Mouse (Mus musculus) MEL (cell line): ENCODE results near the gene Cecr2. TPM values are rescaled to one million over a fixed set of nuclear protein-coding genes. Genes with fewer than 3 reads are reported as not detected.

Experiments used
- DNase-seq: peaks from one replicate; pipeline ENCODE4 v3.0.0; 2011; ENCODE audit warnings: low read depth, low spot score
- H3K27ac ChIP-seq: 2 replicates; pipeline ENCODE4 v1.5.1; 2012; ENCODE audit warnings: low read depth, mild to moderate bottlenecking, control low read depth, low read length, moderate library complexity; ENCODE audit not compliant: control insufficient read depth
- H3K27me3 ChIP-seq, 2 experiments: fragments of 150-350 bp in 1 of 2; sonication (generic) in 1 of 2; 2 replicates each; pipeline ENCODE4 v1.6.1; 2012; ENCODE audit warnings: low read length in 2 of 2, mild to moderate bottlenecking in 2 of 2, improper control_type of control experiment in 1 of 2, moderate library complexity in 1 of 2; ENCODE audit not compliant: insufficient read depth in 2 of 2, control insufficient read depth in 1 of 2
- H3K36me3 ChIP-seq, 2 experiments: 2 replicates each; pipeline ENCODE4 v1.6.1; 2012 to 2014; ENCODE audit warnings: low read length in 2 of 2, improper control_type of control experiment in 1 of 2, inconsistent platforms in 1 of 2, mild to moderate bottlenecking in 1 of 2; ENCODE audit not compliant: insufficient read depth in 2 of 2, control insufficient read depth in 1 of 2
- H3K4me1 ChIP-seq, 2 experiments: fragments of 150-350 bp in 1 of 2; sonication (generic) in 1 of 2; 2 replicates each; pipeline ENCODE4 v1.6.1; 2012; ENCODE audit warnings: low read length in 2 of 2, improper control_type of control experiment in 1 of 2, mild to moderate bottlenecking in 1 of 2; ENCODE audit not compliant: insufficient read depth in 2 of 2, control insufficient read depth in 1 of 2
- H3K4me3 ChIP-seq, 2 experiments: fragments of 150-350 bp in 1 of 2; sonication (generic) in 1 of 2; 2 replicates each; pipeline ENCODE4 v1.5.1; 2012; ENCODE audit warnings: low read depth in 2 of 2, low read length in 2 of 2, mild to moderate bottlenecking in 2 of 2, moderate library complexity in 2 of 2, control low read depth in 1 of 2, improper control_type of control experiment in 1 of 2; ENCODE audit not compliant: control insufficient read depth in 1 of 2, insufficient read depth in 1 of 2
- H3K79me2 ChIP-seq: 2 replicates; pipeline ENCODE4 v1.6.1; 2012; ENCODE audit warnings: mild to moderate bottlenecking, low read length, moderate library complexity; ENCODE audit not compliant: control insufficient read depth, poor library complexity, insufficient read depth
- H3K9ac ChIP-seq: 2 replicates; pipeline ENCODE4 v1.6.1; 2012; ENCODE audit warnings: low read depth, mild to moderate bottlenecking, control low read depth, low read length, moderate library complexity; ENCODE audit not compliant: control insufficient read depth, poor library complexity, severe bottlenecking
- H3K9me3 ChIP-seq: fragments of 150-350 bp; sonication (generic); replicated peaks from 2 replicates; pipeline ENCODE4 v1.6.1; 2012; ENCODE audit warnings: mild to moderate bottlenecking, low read length, improper control_type of control experiment, moderate library complexity; ENCODE audit not compliant: insufficient read depth
- BHLHE40 ChIP-seq: IDR thresholded peaks from 2 replicates; pipeline ENCODE4 v1.6.1; 2012; ENCODE audit warnings: low read depth, mild to moderate bottlenecking, inconsistent platforms, low read length, improper control_type of control experiment, borderline replicate concordance
- CHD1 ChIP-seq: IDR thresholded peaks from 2 replicates; pipeline ENCODE4 v1.6.1; 2012; ENCODE audit warnings: low read depth, mild to moderate bottlenecking, inconsistent platforms, low read length, improper control_type of control experiment
- CTCF ChIP-seq, 3 experiments: IDR thresholded peaks in 2 of 3; conservative IDR thresholded peaks in 1 of 3; 2 replicates each; pipeline ENCODE4 v1.5.1; 2011 to 2012; ENCODE audit warnings: low read length in 3 of 3, low read depth in 2 of 3, mild to moderate bottlenecking in 2 of 3, improper control_type of control experiment in 1 of 3, inconsistent platforms in 1 of 3, mixed read lengths in 1 of 3, moderate library complexity in 1 of 3; ENCODE audit not compliant: control insufficient read depth in 1 of 3, insufficient read depth in 1 of 3, poor library complexity in 1 of 3, severe bottlenecking in 1 of 3
- E2F4 ChIP-seq: IDR thresholded peaks from 2 replicates; pipeline ENCODE4 v1.6.1; 2011; ENCODE audit warnings: low read depth, low read length, improper control_type of control experiment, borderline replicate concordance
- ELF1 ChIP-seq: IDR thresholded peaks from 2 replicates; pipeline ENCODE4 v1.6.1; 2014; ENCODE audit warnings: low read depth, mild to moderate bottlenecking, inconsistent platforms, low read length, improper control_type of control experiment, moderate library complexity
- ETS1 ChIP-seq: IDR thresholded peaks from 2 replicates; pipeline ENCODE4 v1.6.1; 2012; ENCODE audit warnings: low read depth, mild to moderate bottlenecking, inconsistent platforms, low read length, improper control_type of control experiment, moderate library complexity
- HCFC1 ChIP-seq: IDR thresholded peaks from 2 replicates; pipeline ENCODE4 v1.6.1; 2012; ENCODE audit warnings: low read depth, mild to moderate bottlenecking, inconsistent platforms, low read length, improper control_type of control experiment, moderate library complexity
- JUND ChIP-seq: IDR thresholded peaks from 2 replicates; pipeline ENCODE4 v1.6.1; 2011; ENCODE audit warnings: low read depth, mild to moderate bottlenecking, improper control_type of control experiment, low read length
- KAT2A ChIP-seq: conservative IDR thresholded peaks from 2 replicates; pipeline ENCODE4 v1.6.1; 2012; ENCODE audit warnings: low read depth, low read length, improper control_type of control experiment, inconsistent platforms
- MAZ ChIP-seq: IDR thresholded peaks from 2 replicates; pipeline ENCODE4 v1.6.1; 2012; ENCODE audit warnings: low read depth, mild to moderate bottlenecking, inconsistent platforms, low read length, improper control_type of control experiment
- MEF2A ChIP-seq: IDR thresholded peaks from 2 replicates; pipeline ENCODE4 v1.6.1; 2014; ENCODE audit warnings: low read depth, mild to moderate bottlenecking, inconsistent platforms, low read length, improper control_type of control experiment; ENCODE audit not compliant: poor library complexity, insufficient replicate concordance, severe bottlenecking; ENCODE audit errors: extremely low read depth
- MYB ChIP-seq: IDR thresholded peaks from 2 replicates; pipeline ENCODE4 v1.6.1; 2011; ENCODE audit warnings: mild to moderate bottlenecking, low read depth, low read length, improper control_type of control experiment
- MYC ChIP-seq: IDR thresholded peaks from 2 replicates; pipeline ENCODE4 v1.6.1; 2011; ENCODE audit warnings: low read depth, mild to moderate bottlenecking, low read length, improper control_type of control experiment, moderate library complexity
- NELFE ChIP-seq: IDR thresholded peaks from 2 replicates; pipeline ENCODE4 v1.6.1; 2011; ENCODE audit warnings: low read depth, low read length, improper control_type of control experiment
- POLR2A ChIP-seq, 2 experiments: IDR thresholded peaks; 2 replicates each; pipeline ENCODE4 v1.6.1; 2011 to 2012; ENCODE audit warnings: low read length in 2 of 2, mild to moderate bottlenecking in 2 of 2, control low read depth in 1 of 2, improper control_type of control experiment in 1 of 2, low read depth in 1 of 2, moderate library complexity in 1 of 2; ENCODE audit not compliant: control insufficient read depth in 1 of 2, insufficient read depth in 1 of 2, poor library complexity in 1 of 2
- POLR2AphosphoS2 ChIP-seq: IDR thresholded peaks from 2 replicates; pipeline ENCODE4 v1.6.1; 2011; ENCODE audit warnings: low read length, improper control_type of control experiment
- POLR2AphosphoS5 ChIP-seq: IDR thresholded peaks from 2 replicates; pipeline ENCODE4 v1.6.1; 2012; ENCODE audit warnings: low read depth, borderline replicate concordance, mild to moderate bottlenecking, inconsistent platforms, low read length, moderate library complexity, mixed read lengths
- RAD21 ChIP-seq: IDR thresholded peaks from 2 replicates; pipeline ENCODE4 v1.6.1; 2011; ENCODE audit warnings: mild to moderate bottlenecking, low read depth, low read length, improper control_type of control experiment
- RCOR1 ChIP-seq: IDR thresholded peaks from 2 replicates; pipeline ENCODE4 v1.6.1; 2012; ENCODE audit warnings: low read depth, mild to moderate bottlenecking, inconsistent platforms, low read length, improper control_type of control experiment
- SIN3A ChIP-seq: IDR thresholded peaks from 2 replicates; pipeline ENCODE4 v1.6.1; 2012; ENCODE audit warnings: low read length, improper control_type of control experiment, inconsistent platforms
- SMC3 ChIP-seq: IDR thresholded peaks from 2 replicates; pipeline ENCODE4 v1.6.1; 2011; ENCODE audit warnings: low read depth, low read length, improper control_type of control experiment
- TAL1 ChIP-seq: IDR thresholded peaks from 2 replicates; pipeline ENCODE4 v1.6.1; 2012; ENCODE audit warnings: mild to moderate bottlenecking, inconsistent platforms, low read length, moderate library complexity, mixed read lengths
- TBP ChIP-seq: IDR thresholded peaks from 2 replicates; pipeline ENCODE4 v1.8.0; 2011; ENCODE audit warnings: low read depth, low read length, improper control_type of control experiment
- USF1 ChIP-seq: IDR thresholded peaks from 2 replicates; pipeline ENCODE4 v1.6.1; 2014; ENCODE audit warnings: low read depth, mild to moderate bottlenecking, inconsistent platforms, low read length, improper control_type of control experiment, moderate library complexity
- USF2 ChIP-seq, 2 experiments: IDR thresholded peaks; 2 replicates each; pipeline ENCODE4 v1.6.1; 2011 to 2012; ENCODE audit warnings: improper control_type of control experiment in 2 of 2, low read length in 2 of 2, borderline replicate concordance in 1 of 2, inconsistent platforms in 1 of 2, low read depth in 1 of 2, mild to moderate bottlenecking in 1 of 2; ENCODE audit not compliant: insufficient read depth in 1 of 2
- ZC3H11A ChIP-seq: IDR thresholded peaks from 2 replicates; pipeline ENCODE4 v1.6.1; 2012; ENCODE audit warnings: low read depth, mild to moderate bottlenecking, inconsistent platforms, low read length, improper control_type of control experiment
- ZKSCAN1 ChIP-seq: IDR thresholded peaks from 2 replicates; pipeline ENCODE4 v1.6.1; 2012; ENCODE audit warnings: low read depth, mild to moderate bottlenecking, inconsistent platforms, low read length, improper control_type of control experiment, moderate library complexity
- ZMIZ1 ChIP-seq: IDR thresholded peaks from 2 replicates; pipeline ENCODE4 v1.6.1; 2012; ENCODE audit warnings: low read depth, mild to moderate bottlenecking, inconsistent platforms, low read length, improper control_type of control experiment, moderate library complexity
- polyA plus RNA-seq, 2 experiments: library from polyadenylated mRNA; stranded (reverse) in 1 of 2; unstranded in 1 of 2; fragments of >175 nt in 1 of 2; fragments of >200 nt in 1 of 2; gene quantifications; 2 replicates each; pipeline versions ENCODE4 v1.2.1 to v1.2.4; 2012; ENCODE audit warnings: low replicate concordance in 2 of 2, low read depth in 1 of 2; ENCODE audit not compliant: insufficient read length in 2 of 2, insufficient read depth in 1 of 2, missing spikeins in 1 of 2
- total RNA-seq: library from RNA; depleted of rRNA; stranded (reverse); fragments of 300-350 nt; gene quantifications from 2 replicates; pipeline ENCODE4 v1.2.3, GENCODE M21; 2012

Cecr2 gene
- total and polyA plus RNA-seq, 3 experiments, result 4.0 to 8.7 TPM; not detected in 1

DNA sequence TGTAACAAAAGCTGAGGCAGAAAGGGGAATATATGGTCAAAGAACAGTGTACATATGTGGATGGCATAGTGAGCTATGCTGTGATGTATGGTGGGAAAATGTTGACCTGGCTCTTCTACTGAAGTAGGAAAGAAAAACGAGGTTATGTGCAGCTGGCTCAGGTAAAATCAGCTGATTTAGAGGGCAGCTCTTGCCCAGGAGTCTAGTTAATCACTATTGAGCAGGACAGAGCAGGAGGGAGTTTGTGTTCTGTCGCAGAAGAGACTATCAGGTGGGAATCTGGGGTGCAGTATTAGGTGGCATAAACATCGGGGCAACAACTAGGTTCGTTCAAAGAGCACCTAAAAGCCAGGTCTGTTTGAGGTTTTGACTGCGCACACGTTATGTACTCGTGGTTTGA lies 78.1 kb downstream of the Cecr2 start:
- no peaks in the 10 kb centered on the region; the same call in 1 of the 2 replicates for H3K79me2 ChIP-seq
- no peaks in the 10 kb centered on the region for H3K27me3 ChIP-seq
- H3K36me3 ChIP-seq, result peaks cover 0 to 3% of the 10 kb centered on the region in 2 experiments; a peak in 2 of 4 replicates
- H3K27ac ChIP-seq, result no peak overlapping the region
- no peak overlapping the region for H3K4me3 ChIP-seq
- no peaks in the 10 kb centered on the region for H3K4me1 ChIP-seq
- TF ChIP-seq ZKSCAN1, result no peak
- no peak for TF ChIP-seq POLR2AphosphoS5
- no peak for TF ChIP-seq NELFE
- no peak for TF ChIP-seq ELF1
- TF ChIP-seq CHD1, result no peak
- no peak for TF ChIP-seq E2F4
- TF ChIP-seq KAT2A, result no peak
- TF ChIP-seq RAD21, result no peak
- no peak for TF ChIP-seq BHLHE40
- no peak for TF ChIP-seq SIN3A
- no peak for TF ChIP-seq USF2 (IDR thresholded peaks at IDR 0.05; ENCODE audit: borderline replicate concordance in 1 of 2, insufficient read depth in 1 of 2, low read depth in 1 of 2, low read length in 2 of 2)
- TF ChIP-seq MYB, result no peak
- TF ChIP-seq CTCF (IDR thresholded peaks at IDR 0.05 in 2 of 3, conservative IDR thresholded peaks at IDR 0.05 in 1 of 3; ENCODE audit: control insufficient read depth in 1 of 3, insufficient read depth in 1 of 3, low read depth in 2 of 3, low read length in 3 of 3, poor library complexity in 1 of 3, severe bottlenecking in 1 of 3), result no peak
- no peak for TF ChIP-seq MYC
- TF ChIP-seq MEF2A, result no peak
- no peak for TF ChIP-seq USF1
- no peak for TF ChIP-seq SMC3
- TF ChIP-seq ZMIZ1, result no peak
- no peaks in the 10 kb centered on the region for H3K9me3 ChIP-seq
- H3K9ac ChIP-seq, result no peak overlapping the region
- no peak for DNase-seq

- DNase-seq, result no peak
- TF ChIP-seq NELFE, result no peak
- no peak for TF ChIP-seq ZC3H11A
- no peak for TF ChIP-seq HCFC1
- TF ChIP-seq TBP, result no peak
- TF ChIP-seq RCOR1, result no peak
- TF ChIP-seq ETS1, result no peak
- no peak for TF ChIP-seq JUND
- no peak for TF ChIP-seq USF1
- no peak for TF ChIP-seq KAT2A
- no peak for TF ChIP-seq MEF2A
- no peak for TF ChIP-seq MAZ
- TF ChIP-seq MYC, result no peak
- no peak for TF ChIP-seq POLR2AphosphoS2
- TF ChIP-seq POLR2A (IDR thresholded peaks at IDR 0.05; ENCODE audit: control insufficient read depth in 1 of 2, insufficient read depth in 1 of 2, low read depth in 1 of 2, low read length in 2 of 2, poor library complexity in 1 of 2), result no peak
- no peak for TF ChIP-seq TAL1
- no peak for TF ChIP-seq ELF1
- Histone ChIP-seq H3K27me3 (no peaks in the 10 kb centered on the region), H3K27ac (no peak overlapping the region), H3K4me3 (no peak overlapping the region), H3K36me3 (peaks cover 0 to 3% of the 10 kb centered on the region in 2 experiments; a peak in 2 of 4 replicates), H3K79me2 (no peaks in the 10 kb centered on the region; the same call in 1 of the 2 replicates), H3K9me3 (no peaks in the 10 kb centered on the region), H3K9ac (no peak overlapping the region), H3K4me1 (no peaks in the 10 kb centered on the region)
Observed at GRCm38 (mm10) chr6:120746416-120746815, 80.2 kb downstream of the Cecr2 start.
